Mouse (Mus musculus) liver, postnatal 0 days (tissue): ENCODE results near the gene Pink1.

ENCODE experiments used
- CTCF ChIP-seq: sonication (generic); IDR thresholded peaks from 2 replicates; pipeline ENCODE4 v1.5.1; 2016; ENCODE audit warnings: antibody characterized with exemption, low read depth
- EP300 ChIP-seq: IDR thresholded peaks from 2 replicates; pipeline ENCODE4 v1.6.1; 2016; ENCODE audit warnings: antibody characterized with exemption, low read depth, mild to moderate bottlenecking

DNA sequence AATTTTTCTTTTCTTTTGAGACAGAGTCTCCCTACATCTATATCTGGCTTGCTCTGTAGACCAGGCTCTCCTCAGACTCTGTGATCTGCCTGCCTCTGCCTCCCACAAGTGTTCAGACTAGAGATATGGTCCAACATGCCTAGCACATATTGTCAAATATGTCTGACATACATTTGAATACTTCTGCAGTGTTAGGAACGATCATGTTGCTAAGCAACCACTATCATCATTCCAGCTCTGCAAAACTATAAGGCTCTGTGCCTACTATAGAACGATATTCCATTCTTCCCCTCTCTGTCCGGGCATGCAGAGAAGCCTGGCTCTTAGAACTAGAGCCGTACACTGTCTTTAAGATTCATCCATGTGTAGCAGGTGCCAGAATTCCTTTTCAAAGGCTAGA, 3.4 kb downstream of the Pink1 start:
- no peak for TF ChIP-seq EP300
- TF ChIP-seq CTCF, result no peak
